Mouse (Mus musculus) olfactory bulb, adult 2 months (tissue): ENCODE results near the gene Atp6v1e2.

ENCODE experiments used
- CTCF ChIP-seq: fragments of 200-500 bp; IDR thresholded peaks from 2 replicates; pipeline ENCODE4 v1.5.1; 2012; ENCODE audit warnings: low read depth, mild to moderate bottlenecking, low read length, moderate library complexity; ENCODE audit not compliant: insufficient read depth
- POLR2A ChIP-seq: fragments of 200-500 bp; IDR thresholded peaks from 2 replicates; pipeline ENCODE4 v1.6.1; 2012; ENCODE audit warnings: mild to moderate bottlenecking, low read depth, low read length, moderate library complexity; ENCODE audit not compliant: insufficient read depth

DNA sequence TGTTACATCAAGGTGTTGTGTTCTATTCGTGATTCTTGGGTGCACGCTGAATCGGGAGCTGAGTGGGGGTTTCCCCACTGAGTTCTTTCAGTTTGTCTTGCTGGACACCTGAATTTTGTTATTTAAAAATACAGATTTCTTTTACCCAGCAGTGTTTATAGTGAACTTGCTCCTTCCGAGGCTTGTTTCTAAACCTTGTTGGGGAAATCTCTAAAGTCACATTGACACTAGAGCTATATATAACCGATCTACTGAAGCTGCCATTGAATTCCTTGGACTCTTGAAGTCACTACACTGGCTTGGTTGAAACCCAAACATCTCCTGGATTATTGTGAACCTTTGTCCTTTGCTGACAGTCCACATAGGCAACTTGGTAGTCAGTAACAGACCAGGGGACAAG, 9.5 kb upstream of the Atp6v1e2 start:
- TF ChIP-seq CTCF: no peak
- no peak for TF ChIP-seq POLR2A
